11 mouse cellular contexts compared by ENCODE assay signal in genomic region chr12:70714281-70714679, GRCm38 (mm10).
A peak's percentile ranks its signal among the peaks of the same experiment; 100 is the strongest.
DNase-seq lines count a peak whose midpoint lies in the region; TF ChIP-seq lines count a peak whose summit lies in the region.
"Had no signal": no experiment of that assay in that cellular context is flagged by ENCODE, and none has a peak within 500 bp of the region (broad histone marks: within the 10 kb centered on the region; RNA-seq: fewer than 3 reads in every experiment).

No protein-coding gene starts in this region.

- peak overlapping the region; percentile 98 for H3K27ac ChIP-seq in embryonic fibroblast, embryonic 13.5 days (ENCODE audit: insufficient read depth, low read length)
- H3K27ac ChIP-seq in left cerebral cortex, adult 2 months: peak overlapping the region; percentile 94
- H3K27ac ChIP-seq: limb, embryonic 15.5 days had no signal

- H3K4me1 ChIP-seq in lung, adult 2 months (ENCODE audit: control insufficient read depth, insufficient read depth, low read length): peaks cover 14% of the 10 kb centered on the region
- H3K4me1 ChIP-seq in embryonic fibroblast, embryonic 13.5 days (ENCODE audit: control insufficient read depth, insufficient read depth, low read length): peaks cover 21% of the 10 kb centered on the region

- peak; percentile 35 for DNase-seq in lung, postnatal 25 days (ENCODE audit: low spot score)
- no peak for DNase-seq in lung, adult 2 months
- peak; percentile 61 to 77 for DNase-seq in left cerebral cortex, adult 2 months (ENCODE audit: extremely low spot score in 1 of 2, low spot score in 2 of 2)
- DNase-seq in right cerebral cortex, postnatal 36 days (ENCODE audit: low spot score in 2 of 2): peak; percentile 56 to 85
- no peak for DNase-seq in cerebellum, postnatal 4 days (ENCODE audit: low spot score in 2 of 2)
- DNase-seq in adipocyte (ENCODE audit: low spot score): no peak
- DNase-seq: embryo, embryonic 11 days; heart, postnatal 10 days; kidney, adult 11 months had no signal

- no peak for TF ChIP-seq CTCF in lung, adult 2 months (IDR thresholded peaks at IDR 0.05; ENCODE audit: insufficient read depth, low read length)
- no peak for TF ChIP-seq CTCF in embryonic fibroblast, embryonic 13.5 days (IDR thresholded peaks at IDR 0.05; ENCODE audit: borderline replicate concordance, insufficient read depth, low read length)
- no peak for TF ChIP-seq CTCF in left cerebral cortex, adult 2 months (IDR thresholded peaks at IDR 0.05)

- no peak for TF ChIP-seq POLR2A in lung, adult 2 months (IDR thresholded peaks at IDR 0.05; ENCODE audit: borderline replicate concordance, extremely low read depth, low read depth, low read length)
- no peak for TF ChIP-seq POLR2A in embryonic fibroblast, embryonic 13.5 days (IDR thresholded peaks at IDR 0.05; ENCODE audit: low read depth, low read length)

- intact Hi-C loops in left cerebral cortex, adult 2 months (cut with DNase I): loop anchor here (1.0 to 5.0 kb wide), 5 partner anchors 18 to 167 kb away; partner anchors contain the start of gene Frmd6

- 70% methylated on average over 11 of the region's 11 CpGs for WGBS in lung, adult 2 months

- H3K4me3 ChIP-seq in lung, adult 2 months (replicated peaks; ENCODE audit: extremely low read depth, low read depth, low read length): no peak overlapping the region
- H3K4me3 ChIP-seq in embryonic fibroblast, embryonic 13.5 days (ENCODE audit: insufficient read depth, low read length): no peak overlapping the region
- H3K4me3 ChIP-seq in left cerebral cortex, adult 2 months: no peak overlapping the region
- H3K4me3 ChIP-seq: limb, embryonic 15.5 days had no signal

Comparison
In these comparisons a context has a peak if more than half of its experiments do, and no peak if none do; other contexts are left out.
1. DNase-seq: peak in lung, postnatal 25 days (single experiment), left cerebral cortex, adult 2 months (2 of 2) and right cerebral cortex, postnatal 36 days (2 of 2); none in lung, adult 2 months (single experiment), cerebellum, postnatal 4 days (0 of 2) and adipocyte (single experiment).